Mouse (Mus musculus) thymus, postnatal 25 days (tissue): ENCODE measurements around the gene Hist2h2bb.
"Not testable (repeated sequence)": the region's sequence is repeated elsewhere in the genome, so short reads cannot be mapped to it uniquely, and the experiment has no call there.

ENCODE experiments used
- DNase-seq: peaks from one replicate; pipeline ENCODE4 v3.0.0; 2022

Hist2h2bb gene

DNA sequence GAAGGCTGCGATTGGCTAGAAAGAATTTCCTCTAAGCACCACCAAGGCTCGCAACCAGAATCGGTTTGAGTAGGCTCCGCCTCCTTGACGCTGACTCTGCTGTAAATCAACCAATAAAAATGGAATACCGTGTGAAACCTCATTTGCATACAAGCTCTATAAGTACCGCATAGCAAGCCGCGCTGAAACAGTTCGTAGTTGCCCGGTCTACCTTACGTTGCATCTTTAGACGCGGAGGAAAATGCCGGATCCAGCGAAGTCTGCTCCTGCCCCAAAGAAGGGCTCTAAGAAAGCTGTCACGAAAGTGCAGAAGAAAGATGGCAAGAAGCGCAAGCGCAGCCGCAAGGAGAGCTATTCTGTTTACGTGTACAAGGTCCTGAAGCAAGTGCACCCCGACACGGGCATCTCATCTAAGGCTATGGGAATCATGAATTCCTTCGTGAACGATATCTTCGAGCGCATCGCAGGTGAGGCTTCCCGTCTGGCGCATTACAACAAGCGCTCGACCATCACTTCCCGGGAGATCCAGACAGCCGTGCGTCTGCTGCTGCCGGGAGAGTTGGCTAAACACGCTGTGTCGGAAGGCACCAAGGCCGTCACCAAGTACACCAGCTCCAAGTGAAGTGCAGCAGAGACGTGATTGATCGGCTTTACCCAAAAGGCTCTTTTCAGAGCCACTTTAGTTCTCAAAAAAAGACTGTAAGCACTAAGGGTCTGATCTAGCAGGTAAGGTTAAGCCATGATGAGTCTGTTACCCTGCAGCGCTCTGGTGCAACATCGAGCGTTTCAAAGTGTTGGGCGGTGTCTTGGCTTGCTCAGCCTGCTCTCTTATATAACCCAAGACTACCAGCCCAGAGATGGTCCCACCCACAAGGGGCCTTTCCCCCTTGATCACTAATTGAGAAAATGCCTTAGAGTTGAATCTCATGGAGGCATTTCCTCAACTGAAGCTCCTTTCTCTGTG, at the start of gene Hist2h2bb:
TSS of gene Hist2h2bb (plus strand) at position 242 of the 964 bp plus-strand sequence.
- DNase-seq = peak; percentile 93

- DNase-seq = not testable (repeated sequence)
Measured at GRCm38 (mm10) chr3:96220131-96220764, 49.3 kb upstream of the Hist2h2bb start.

DNA sequence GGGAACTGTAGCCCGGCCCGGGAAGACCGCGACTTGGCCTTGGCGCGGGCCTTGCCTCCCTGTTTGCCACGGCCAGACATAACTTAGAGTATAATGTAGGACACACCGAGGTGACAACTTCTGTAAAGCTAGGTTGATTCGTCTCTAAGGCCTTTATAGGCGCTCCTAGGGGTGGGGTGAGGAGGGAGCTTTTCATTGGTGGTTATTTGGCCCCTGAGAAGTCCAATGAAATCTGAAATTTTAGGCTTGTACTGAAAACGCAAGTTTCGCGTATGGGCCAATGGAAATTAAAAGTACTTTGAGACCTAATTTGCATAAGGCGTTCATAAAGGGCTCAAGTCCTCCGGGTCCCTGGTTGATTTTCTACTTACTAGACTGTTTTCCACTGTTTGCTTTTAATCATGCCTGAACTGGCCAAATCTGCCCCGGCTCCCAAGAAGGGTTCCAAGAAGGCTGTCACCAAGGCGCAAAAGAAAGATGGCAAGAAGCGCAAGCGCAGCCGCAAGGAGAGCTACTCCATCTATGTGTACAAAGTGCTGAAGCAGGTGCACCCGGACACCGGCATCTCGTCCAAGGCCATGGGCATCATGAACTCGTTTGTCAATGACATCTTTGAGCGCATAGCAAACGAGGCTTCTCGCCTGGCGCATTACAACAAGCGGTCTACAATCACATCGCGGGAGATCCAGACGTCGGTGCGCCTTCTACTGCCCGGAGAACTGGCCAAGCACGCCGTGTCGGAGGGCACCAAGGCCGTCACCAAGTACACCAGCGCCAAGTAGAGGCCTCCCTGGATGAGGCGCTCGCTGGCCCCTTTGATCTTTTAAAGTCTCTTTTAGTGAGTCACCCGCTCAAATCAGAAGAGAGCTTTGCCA, 48.5 kb upstream of the Hist2h2bb start, which contains the start of the genes Hist2h2ac and Hist2h2be:
TSS of gene Hist2h2ac (minus strand) at position 116 of the 875 bp plus-strand sequence.
TSS of gene Hist2h2be (plus strand) at position 355 of the 875 bp plus-strand sequence.
- DNase-seq = peak; percentile 91

GRCm38 (mm10) chr3:96221640-96222038, 47.9 kb upstream of the Hist2h2bb start:
- peak; percentile 63 for DNase-seq

- no peak for DNase-seq
Measured at GRCm38 (mm10) chr3:96222774-96223173, 46.8 kb upstream of the Hist2h2bb start.

GRCm38 (mm10) chr3:96225421-96225820, 44.1 kb upstream of the Hist2h2bb start:
- DNase-seq = no peak

DNA sequence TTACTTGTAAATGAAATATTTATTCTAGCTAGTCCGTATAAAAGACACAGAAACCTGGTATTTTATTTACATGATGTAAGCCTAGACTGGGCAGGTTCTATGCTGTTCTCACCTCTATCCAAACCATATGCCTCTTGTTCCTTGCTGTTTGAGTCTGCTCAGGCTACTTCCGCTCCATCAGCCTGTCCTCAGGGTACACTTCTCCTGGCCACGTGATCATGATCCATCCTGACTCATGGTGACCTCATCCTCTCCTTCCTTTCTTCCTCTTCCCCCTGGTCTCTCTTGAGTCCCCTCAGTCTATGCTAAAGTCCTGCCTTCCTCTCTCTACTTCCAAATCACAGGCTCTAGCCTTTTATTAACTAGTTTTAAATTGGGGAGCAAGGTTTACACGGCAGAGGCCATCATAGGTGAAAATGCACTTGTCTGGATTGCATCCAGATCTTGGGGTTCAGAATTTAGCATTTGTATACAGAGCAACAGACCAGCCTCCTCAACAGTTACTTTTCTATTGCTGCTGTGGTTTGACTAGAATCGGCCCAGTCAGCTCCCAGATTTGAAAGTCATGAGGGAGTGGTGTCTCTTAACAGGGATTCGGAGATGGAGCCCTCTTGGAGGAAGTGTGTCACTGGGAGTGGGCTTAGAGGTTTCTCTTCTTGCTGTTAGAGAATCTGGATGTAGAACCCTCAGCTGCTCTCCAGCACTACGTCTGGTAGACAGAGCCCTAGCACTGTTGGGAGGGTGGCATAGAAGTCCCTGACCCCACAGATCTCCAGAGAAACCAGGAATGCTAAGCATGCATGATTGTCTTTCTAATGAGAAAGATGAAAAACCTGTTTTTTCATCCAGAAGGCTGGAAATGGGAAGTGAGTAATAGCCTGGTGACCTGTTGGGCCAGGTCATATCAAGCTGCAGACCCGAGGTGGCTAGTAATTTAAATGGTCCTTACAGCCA, 42.6 kb upstream of the Hist2h2bb start:
- DNase-seq = no peak

DNA sequence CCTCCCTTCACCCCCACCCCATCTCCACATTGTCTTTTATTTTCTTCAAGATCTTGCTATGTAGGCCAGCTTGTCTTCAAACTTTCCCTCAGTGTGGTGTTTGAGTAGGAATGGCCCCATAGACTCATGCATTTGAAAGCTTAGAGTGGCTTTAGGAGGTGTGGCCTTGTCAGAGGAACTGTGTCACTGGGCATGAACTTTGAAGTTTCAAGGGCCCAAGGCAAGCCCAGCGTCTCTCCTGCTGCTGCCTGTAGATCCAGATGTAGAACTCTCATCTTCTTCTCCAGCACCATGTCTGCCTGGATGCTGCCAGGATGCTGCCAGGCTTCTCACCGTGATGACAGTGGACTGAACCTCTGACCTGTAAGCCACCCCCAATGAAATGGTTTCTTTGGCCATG, 40.7 kb upstream of the Hist2h2bb start:
- no peak for DNase-seq

DNA sequence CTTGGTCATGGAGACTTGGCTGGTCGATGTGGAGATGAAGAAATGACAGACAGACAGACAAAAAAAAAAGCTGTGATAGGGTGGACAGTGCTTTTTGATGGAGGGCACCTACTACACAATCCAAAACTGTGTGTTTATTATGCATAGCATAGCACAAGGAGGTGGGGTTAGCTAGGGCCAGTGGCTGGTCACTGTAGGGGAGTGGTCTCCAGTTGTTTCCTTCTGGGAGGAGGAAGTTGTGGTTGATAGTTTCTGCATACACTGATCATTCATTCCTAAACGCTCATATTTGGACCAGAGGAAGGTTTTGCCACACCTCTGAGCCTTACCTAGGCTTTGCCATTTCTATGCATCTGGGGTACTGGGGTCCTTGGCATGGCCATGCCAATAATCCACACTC, 39.1 kb upstream of the Hist2h2bb start:
- no peak for DNase-seq

DNA sequence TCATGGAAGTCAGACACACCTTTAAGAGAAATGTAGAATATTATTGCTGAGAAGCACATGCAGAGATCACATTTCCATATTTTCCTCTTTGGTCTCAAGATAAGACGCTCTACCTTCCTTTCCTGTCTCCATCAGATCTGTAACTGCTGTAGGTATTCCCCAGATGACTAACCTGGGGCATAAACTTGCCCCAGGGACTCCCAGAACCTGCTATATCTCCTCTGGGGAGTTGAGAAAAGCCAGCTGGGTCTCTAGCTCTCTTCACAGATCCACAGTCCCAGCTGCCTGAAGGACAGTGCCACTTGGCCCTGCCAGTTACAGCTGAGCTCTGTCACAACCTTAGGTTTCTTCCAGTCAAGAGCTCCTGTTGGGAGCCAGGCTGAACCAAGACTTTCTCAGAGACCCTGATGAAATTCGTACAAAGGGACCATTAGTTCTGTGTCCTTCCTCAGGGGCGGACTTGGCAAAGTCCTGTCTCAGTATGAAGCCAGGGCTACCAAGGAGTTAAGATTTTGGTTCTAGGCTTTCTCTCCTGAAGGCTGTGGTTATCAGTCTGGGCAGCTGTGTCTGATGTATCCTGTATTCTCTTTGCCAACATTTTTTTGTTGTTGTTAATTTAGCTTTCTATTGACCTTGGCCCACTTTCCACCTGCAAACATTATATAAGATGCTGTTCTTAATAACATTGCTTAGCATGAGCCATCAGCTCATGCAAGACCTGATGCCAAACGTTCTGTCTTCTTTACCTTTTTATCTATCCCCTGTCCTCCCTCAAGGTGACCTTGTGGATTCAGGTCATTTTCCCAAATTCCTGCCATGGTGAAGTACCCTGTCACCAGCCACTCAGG, 38.4 kb upstream of the Hist2h2bb start:
- DNase-seq = no peak

- DNase-seq = no peak
Measured at GRCm38 (mm10) chr3:96231758-96232120, 37.8 kb upstream of the Hist2h2bb start.

DNA sequence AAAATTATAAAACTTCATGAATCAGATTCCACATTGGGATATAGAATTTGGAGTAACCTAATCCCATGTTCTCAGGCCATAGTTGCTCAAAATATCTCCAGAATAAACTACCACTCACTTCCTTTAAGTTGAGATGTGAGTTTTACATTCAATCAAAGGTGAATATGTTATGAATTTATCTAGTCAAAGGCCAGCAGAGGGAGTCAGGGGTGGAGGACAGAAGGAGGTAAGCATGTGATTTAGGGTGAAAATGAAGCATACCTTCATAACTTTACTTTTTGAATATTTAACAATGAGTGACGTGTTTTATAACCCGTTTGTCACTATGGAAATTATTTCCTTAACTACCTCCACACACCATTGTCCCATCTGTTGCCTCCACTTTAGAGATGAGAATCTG, 34.6 kb upstream of the Hist2h2bb start:
- no peak for DNase-seq

- no peak for DNase-seq
Measured at GRCm38 (mm10) chr3:96235836-96236235, 33.7 kb upstream of the Hist2h2bb start.

DNA sequence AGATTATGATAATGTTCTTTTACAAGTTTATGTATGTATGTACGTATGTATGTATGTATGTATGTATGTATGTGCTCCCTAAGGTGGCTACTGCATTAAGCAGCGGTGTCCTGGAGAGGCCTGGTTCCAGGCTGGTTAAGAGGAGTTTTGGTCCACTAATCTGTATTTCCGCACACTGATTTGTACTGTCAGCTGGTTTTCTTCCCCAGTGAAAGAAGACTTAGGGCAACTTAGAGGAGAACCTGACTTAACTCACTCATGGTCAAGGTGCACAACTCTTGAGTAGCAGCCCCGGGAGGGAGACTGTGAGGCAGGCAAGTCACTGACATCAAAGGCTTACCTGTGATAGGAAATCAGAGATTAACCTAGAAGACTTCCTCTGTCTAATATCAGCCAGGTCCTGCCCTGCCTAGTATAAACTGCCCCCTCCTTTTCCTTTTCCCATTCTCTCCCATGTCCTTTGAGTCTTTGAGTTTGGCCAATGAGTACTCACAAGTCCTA, 32.7 kb upstream of the Hist2h2bb start:
- no peak for DNase-seq

GRCm38 (mm10) chr3:96237335-96237903, 32.1 kb upstream of the Hist2h2bb start:
- DNase-seq = no peak

DNA sequence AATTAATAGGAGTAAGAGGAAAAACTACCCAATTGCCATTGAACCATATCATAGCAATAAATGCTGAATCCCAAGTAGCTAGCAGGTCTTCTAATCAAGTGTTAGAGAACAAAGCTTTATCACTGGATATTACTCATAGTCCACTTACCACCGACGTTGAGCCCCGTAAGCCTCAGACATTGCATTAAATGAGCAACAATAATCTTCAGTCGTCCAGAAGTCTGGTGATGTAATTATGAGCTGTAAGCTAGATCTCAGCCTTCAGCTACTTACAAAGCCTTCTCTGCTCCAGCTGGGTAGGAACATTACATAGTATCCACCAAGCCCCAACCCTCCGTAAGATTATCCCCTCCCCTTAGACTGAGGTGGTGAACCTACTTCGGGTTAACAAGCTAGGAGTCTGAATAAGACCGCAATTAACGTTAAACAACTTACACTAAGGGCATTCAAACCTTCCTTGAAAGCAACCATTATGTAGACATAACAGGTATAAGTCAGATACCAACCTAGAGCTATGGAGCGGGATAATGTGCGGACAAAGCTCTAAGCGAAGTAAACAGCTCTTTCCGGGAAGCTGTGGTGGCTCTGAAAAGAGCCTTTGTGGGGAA, 31.5 kb upstream of the Hist2h2bb start:
- DNase-seq = no peak

DNA sequence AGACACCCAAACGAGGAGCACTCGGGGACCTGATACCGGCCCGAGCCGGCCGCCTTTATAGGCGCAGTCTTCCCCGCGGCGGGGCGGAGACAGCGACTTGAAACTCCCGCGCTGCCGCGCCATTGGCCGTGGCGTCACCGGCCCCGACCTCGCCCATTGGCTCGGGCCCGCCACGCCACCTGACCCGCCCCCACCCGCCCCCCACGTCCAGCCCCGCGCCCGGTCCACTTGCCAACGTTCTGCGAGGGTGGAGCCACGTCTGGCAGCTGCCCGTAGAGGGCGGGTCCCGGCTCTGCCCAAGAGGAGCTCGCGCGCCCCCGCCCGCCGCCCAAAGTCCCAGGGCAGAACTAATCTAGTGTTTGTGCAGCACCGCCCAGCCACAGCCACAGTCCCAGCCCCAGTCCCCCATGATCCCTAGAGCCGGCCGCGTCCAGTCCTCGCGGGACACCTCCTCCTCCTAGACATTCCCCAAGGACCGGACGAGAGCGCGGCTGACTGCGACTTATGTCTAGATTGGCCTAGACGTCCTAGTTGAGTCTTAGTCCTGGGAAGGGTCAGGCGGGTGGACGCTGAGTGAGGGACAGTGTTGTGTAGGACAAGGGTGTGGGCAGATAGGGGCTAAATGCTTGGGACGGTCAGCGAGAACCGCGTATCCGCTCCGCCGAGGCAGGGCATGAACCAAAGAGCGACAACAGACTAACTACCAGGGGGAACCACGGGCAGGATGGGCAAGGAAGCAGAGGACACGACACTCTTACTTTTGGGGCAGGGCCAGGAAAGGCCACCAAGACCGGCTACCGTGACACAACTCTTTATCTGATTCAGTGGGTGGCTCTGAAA, 30.4 kb upstream of the Hist2h2bb start, which contains the start of gene Hist2h3c2:
TSS of gene Hist2h3c2 (minus strand) at position 174 of the 840 bp plus-strand sequence.
- peak; percentile 51 for DNase-seq

- DNase-seq = peak; percentile 95
Measured at GRCm38 (mm10) chr3:96239949-96240798, 29.4 kb upstream of the Hist2h2bb start, which contains the start of gene Hist2h2aa2. TSS of gene Hist2h2aa2 (minus strand) at chr3:96240276.
